Mouse (Mus musculus): ENCODE measurements around the gene Apoa4. TPM values are rescaled to one million over a fixed set of nuclear protein-coding genes. Genes with fewer than 3 reads are reported as not detected.

The Apoa4 gene
- total RNA-seq (2023), result not detected in 2 replicates

GRCm38 (mm10) chr9:46240526-46241153, at the start of gene Apoa4:
Gene Apoa4, plus strand, starts transcription at chr9:46240696.

GRCm38 (mm10) chr9:46228491-46228890, 12.0 kb upstream of the Apoa4 start, which contains the start of gene Apoa1:
Gene Apoa1, plus strand, starts transcription at chr9:46228580.

GRCm38 (mm10) chr9:46235596-46235648, 5.1 kb upstream of the Apoa4 start, which contains the start of gene Apoc3:
Gene Apoc3, minus strand, starts transcription at chr9:46235636.

GRCm38 (mm10) chr9:46268343-46268873, 27.9 kb downstream of the Apoa4 start, which contains the start of gene Apoa5:
Gene Apoa5, plus strand, starts transcription at chr9:46268633.

GRCm38 (mm10) chr9:46272677-46273454, 32.4 kb downstream of the Apoa4 start, which contains the start of gene Zpr1:
Gene Zpr1, plus strand, starts transcription at chr9:46273064.

GRCm38 (mm10) chr9:46282631-46283436, 42.3 kb downstream of the Apoa4 start, which contains the start of gene Bud13:
Gene Bud13, plus strand, starts transcription at chr9:46283008.

Other genes with a start within 250 kb of the Apoa4 start
- gene Pafah1b2, start 228.0 kb upstream of the Apoa4 start, total RNA-seq (2023), result 46.9 and 67.4 TPM in 2 replicates
- 66.4 and 75.0 TPM in 2 replicates for gene Sik3, start 227.9 kb upstream of the Apoa4 start, total RNA-seq (2023)
- not detected in 2 replicates for gene Apoa1, start 12.1 kb upstream of the Apoa4 start, total RNA-seq (2023)
- not detected in 2 replicates for gene Apoc3, start 5.1 kb upstream of the Apoa4 start, total RNA-seq (2023)
- gene Apoa5, start 27.9 kb downstream of the Apoa4 start, total RNA-seq (2023), result not detected in 2 replicates
- 31.4 and 54.5 TPM in 2 replicates for gene Zpr1, start 32.4 kb downstream of the Apoa4 start, total RNA-seq (2023)
- gene Bud13, start 42.3 kb downstream of the Apoa4 start, total RNA-seq (2023), result 16.8 and 20.8 TPM in 2 replicates
- gene 4931429L15Rik, start 79.3 kb downstream of the Apoa4 start, total RNA-seq (2023), result not detected in 2 replicates

Measured in neutrophil, adult 65 days (primary cell).